Mouse (Mus musculus) kidney, embryonic 15.5 days (tissue): ENCODE results near the gene Rps17. TPM values are rescaled to one million over a fixed set of nuclear protein-coding genes. Genes with fewer than 3 reads are reported as not detected.

Experiments used
- ATAC-seq: fragments of 200-750 bp; cut with Nextera tagmentation; replicated peaks from 2 replicates; pipeline ENCODE4 v1.8.0; 2017; ENCODE audit warnings: moderate TSS enrichment; ENCODE audit not compliant: low FRiP score
- H3K27ac ChIP-seq: fragments of 300-500 bp; sonication (generic); 2 replicates; pipeline ENCODE4 v1.5.1; 2015; ENCODE audit warnings: mild to moderate bottlenecking, inconsistent platforms
- H3K27me3 ChIP-seq: fragments of 300-500 bp; sonication (generic); 2 replicates; pipeline ENCODE4 v1.6.1; 2015; ENCODE audit warnings: inconsistent platforms
- H3K36me3 ChIP-seq: fragments of 300-500 bp; sonication (generic); 2 replicates; pipeline ENCODE4 v1.6.1; 2015; ENCODE audit warnings: inconsistent platforms
- H3K4me1 ChIP-seq: fragments of 300-500 bp; sonication (generic); 2 replicates; pipeline ENCODE4 v1.6.1; 2015; ENCODE audit warnings: inconsistent platforms
- H3K4me2 ChIP-seq: fragments of 300-500 bp; sonication (generic); 2 replicates; pipeline ENCODE4 v1.6.1; 2015; ENCODE audit warnings: moderate library complexity, mild to moderate bottlenecking, inconsistent platforms
- H3K4me3 ChIP-seq: fragments of 300-500 bp; sonication (generic); replicated peaks from 2 replicates; pipeline ENCODE4 v1.5.1; 2015; ENCODE audit warnings: mild to moderate bottlenecking, inconsistent platforms
- H3K9ac ChIP-seq: fragments of 300-500 bp; sonication (generic); 2 replicates; pipeline ENCODE4 v1.6.1; 2015; ENCODE audit warnings: mild to moderate bottlenecking, inconsistent platforms
- H3K9me3 ChIP-seq: fragments of 300-500 bp; sonication (generic); replicated peaks from 2 replicates; pipeline ENCODE4 v1.6.1; 2016; ENCODE audit warnings: inconsistent platforms
- WGBS: fragments of 180-500 bp; shearing (Covaris S2); methylation state at CpG from one replicate; pipeline ENCODE4 v1.1.7; 2015; ENCODE audit warnings: mixed read lengths; 5-methylcytosine and 5-hydroxymethylcytosine counted together
- polyA plus RNA-seq: library from polyadenylated mRNA; unstranded; fragments of >200 nt; fragmentation: Nextera tagmentation; extraction: Ambion mirVana; gene quantifications from 2 replicates; pipeline ENCODE4 v1.2.1, GENCODE M21; 2015

Gene Rps17
- polyA plus RNA-seq, result 1,359 and 1,501 TPM in 2 replicates

- under 1% methylated on average over 85 of the region's 85 CpGs for WGBS
Measured at GRCm38 (mm10) chr7:81344544-81345446, at the start of gene Rps17. Rps17 (minus strand) TSS chr7:81345254.

DNA sequence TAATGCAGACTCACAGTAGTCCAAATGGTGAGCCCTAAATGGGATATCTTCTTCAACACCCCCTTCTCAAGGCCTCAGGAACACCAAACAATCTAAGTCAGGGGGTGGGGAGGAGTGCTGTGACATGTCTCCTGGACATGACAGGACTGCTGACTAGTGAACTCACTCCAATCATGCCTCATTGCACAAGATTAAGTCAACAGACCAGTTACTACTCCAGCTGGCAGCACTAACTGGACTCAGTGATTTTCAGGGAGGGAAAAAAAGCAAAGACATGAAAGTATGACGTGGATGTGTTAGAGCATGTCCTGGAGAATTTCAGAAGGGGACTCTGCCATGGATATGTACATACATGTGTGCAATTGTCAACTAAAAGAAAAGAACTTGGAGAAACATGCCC is 34.3 kb upstream of the Rps17 start:
- Histone ChIP-seq H3K9ac (no peak overlapping the region), H3K27ac (no peak overlapping the region), H3K4me1 (no peaks in the 10 kb centered on the region), H3K36me3 (no peaks in the 10 kb centered on the region), H3K27me3 (no peaks in the 10 kb centered on the region), H3K9me3 (no peaks in the 10 kb centered on the region), H3K4me3 (no peak overlapping the region), H3K4me2 (no peak overlapping the region)
- 0 out of 2 replicates have a peak, but pooled peaks have one; percentile 43 for ATAC-seq
- 57% methylated on average over 1 of the region's 1 CpGs for WGBS

More at GRCm38 (mm10) chr7:81344544-81345446, at the start of gene Rps17:
- H3K27ac ChIP-seq, result peak within 1 kb of the TSS; percentile 85
- peak within 1 kb of the TSS; percentile 98 for H3K4me3 ChIP-seq
- peak within 1 kb of the TSS; percentile 89 for H3K4me2 ChIP-seq
- peak; percentile 88 for ATAC-seq
- H3K27me3 ChIP-seq, result no peaks in the 10 kb centered on the region; the same call in 1 of the 2 replicates
- H3K9ac ChIP-seq, result peak within 1 kb of the TSS; percentile 98
- no peaks in the 10 kb centered on the region for H3K9me3 ChIP-seq
- H3K36me3 ChIP-seq, result peaks cover 42% of the 10 kb centered on the region
- peaks cover 28% of the 10 kb centered on the region for H3K4me1 ChIP-seq

DNA sequence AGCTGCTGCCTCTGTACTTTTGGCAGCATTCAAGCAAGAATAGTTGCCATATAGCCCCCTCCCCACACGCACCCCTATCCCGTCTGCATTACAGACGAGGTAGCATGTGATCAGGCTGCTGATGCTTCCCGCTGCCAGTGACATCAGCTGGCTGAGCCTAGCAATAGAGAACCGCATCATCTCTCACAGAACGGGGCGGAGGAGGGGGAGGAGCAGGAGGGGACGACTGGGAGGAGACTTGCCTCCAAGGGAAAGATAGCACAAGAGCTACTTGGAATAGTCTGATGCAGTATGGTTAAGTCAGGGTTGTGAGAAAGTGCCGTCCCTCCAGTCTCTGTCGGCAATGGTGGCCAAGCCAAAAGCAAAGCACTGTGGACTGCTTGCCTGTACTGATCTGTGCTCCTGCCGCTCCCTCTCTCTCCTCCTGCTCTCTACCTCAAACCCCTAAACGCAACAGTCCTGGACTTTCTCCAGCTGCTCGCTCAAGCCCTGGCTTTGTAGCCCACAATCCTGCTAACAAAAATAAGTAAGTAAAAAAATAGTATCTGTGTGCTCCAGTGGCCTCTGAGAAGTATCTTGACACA is 27.4 kb upstream of the Rps17 start:
- peak; percentile 52; the same call in 1 of the 2 replicates for ATAC-seq
- Histone ChIP-seq H3K27ac (no peak overlapping the region), H3K9ac (no peak overlapping the region), H3K4me1 (no peaks in the 10 kb centered on the region), H3K4me3 (no peak overlapping the region), H3K27me3 (peaks cover 12% of the 10 kb centered on the region), H3K9me3 (no peaks in the 10 kb centered on the region), H3K4me2 (peak overlapping the region; percentile 41), H3K36me3 (no peaks in the 10 kb centered on the region)
- WGBS, result 7% methylated on average over 13 of the region's 13 CpGs

DNA sequence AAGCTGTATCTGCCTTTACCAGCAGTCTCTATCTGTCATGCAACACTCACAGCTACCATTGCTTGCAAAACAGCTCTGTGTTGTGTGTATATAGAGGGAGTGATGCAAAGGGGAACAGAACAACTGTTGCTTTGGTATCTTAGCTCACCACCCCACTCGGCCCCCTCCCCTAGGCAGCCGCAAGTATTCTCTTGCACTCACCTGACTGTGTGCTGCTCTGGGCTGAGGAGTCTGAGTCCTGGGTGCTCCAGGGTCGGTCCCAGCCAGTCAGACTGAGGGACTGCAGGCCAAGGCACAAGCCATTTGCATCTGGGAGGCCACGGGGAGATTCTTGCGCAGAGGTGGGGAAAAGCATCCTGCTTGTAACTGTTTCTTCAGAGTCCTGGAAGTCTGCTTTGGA is 26.8 kb upstream of the Rps17 start:
- WGBS, result 20% methylated on average over 5 of the region's 5 CpGs

GRCm38 (mm10) chr7:81369724-81370123 is 24.7 kb upstream of the Rps17 start:
- Histone ChIP-seq H3K27ac (no peak overlapping the region), H3K36me3 (no peaks in the 10 kb centered on the region), H3K9ac (no peak overlapping the region), H3K9me3 (no peaks in the 10 kb centered on the region), H3K4me1 (no peaks in the 10 kb centered on the region), H3K4me2 (no peak overlapping the region), H3K4me3 (no peak overlapping the region), H3K27me3 (peaks cover 16% of the 10 kb centered on the region)
- no peak for ATAC-seq
- WGBS, result 67% methylated on average over 3 of the region's 3 CpGs

More for the DNA sequence above, 26.8 kb upstream of the Rps17 start:
- no peak overlapping the region for H3K27ac ChIP-seq
- peaks cover 16% of the 10 kb centered on the region for H3K27me3 ChIP-seq
- no peak overlapping the region for H3K4me2 ChIP-seq
- no peaks in the 10 kb centered on the region for H3K36me3 ChIP-seq
- no peak overlapping the region for H3K9ac ChIP-seq
- H3K4me3 ChIP-seq, result no peak overlapping the region
- H3K9me3 ChIP-seq, result no peaks in the 10 kb centered on the region
- no peaks in the 10 kb centered on the region for H3K4me1 ChIP-seq
- ATAC-seq, result no peak

- no peaks in the 10 kb centered on the region for H3K4me1 ChIP-seq
- WGBS, result 61% methylated on average over 3 of the region's 3 CpGs
- no peaks in the 10 kb centered on the region for H3K36me3 ChIP-seq
- no peak for ATAC-seq
- H3K4me3 ChIP-seq, result no peak overlapping the region
- H3K4me2 ChIP-seq, result no peak overlapping the region
- H3K27ac ChIP-seq, result no peak overlapping the region
- H3K9me3 ChIP-seq, result no peaks in the 10 kb centered on the region
- H3K9ac ChIP-seq, result no peak overlapping the region
- peaks cover 13% of the 10 kb centered on the region for H3K27me3 ChIP-seq
Measured at GRCm38 (mm10) chr7:81367946-81368345, 22.9 kb upstream of the Rps17 start.

- Histone ChIP-seq H3K9ac (no peak overlapping the region), H3K27me3 (peaks cover 3% of the 10 kb centered on the region; the same call in 1 of the 2 replicates), H3K27ac (no peak overlapping the region), H3K4me2 (no peak overlapping the region), H3K36me3 (no peaks in the 10 kb centered on the region), H3K4me3 (no peak overlapping the region), H3K4me1 (no peaks in the 10 kb centered on the region), H3K9me3 (no peaks in the 10 kb centered on the region)
- WGBS, result 70% methylated on average over 7 of the region's 7 CpGs
- no peak for ATAC-seq
Measured at GRCm38 (mm10) chr7:81356975-81357374, 11.9 kb upstream of the Rps17 start.

GRCm38 (mm10) chr7:81356360-81356759 is 11.3 kb upstream of the Rps17 start:
- H3K4me3 ChIP-seq, result no peak overlapping the region
- no peaks in the 10 kb centered on the region for H3K9me3 ChIP-seq
- H3K9ac ChIP-seq, result no peak overlapping the region
- no peak overlapping the region for H3K27ac ChIP-seq
- no peak for ATAC-seq
- peaks cover 3% of the 10 kb centered on the region; the same call in 1 of the 2 replicates for H3K27me3 ChIP-seq
- 100% methylated on average over 1 of the region's 1 CpGs for WGBS
- H3K4me1 ChIP-seq, result no peaks in the 10 kb centered on the region
- H3K4me2 ChIP-seq, result no peak overlapping the region
- H3K36me3 ChIP-seq, result no peaks in the 10 kb centered on the region

DNA sequence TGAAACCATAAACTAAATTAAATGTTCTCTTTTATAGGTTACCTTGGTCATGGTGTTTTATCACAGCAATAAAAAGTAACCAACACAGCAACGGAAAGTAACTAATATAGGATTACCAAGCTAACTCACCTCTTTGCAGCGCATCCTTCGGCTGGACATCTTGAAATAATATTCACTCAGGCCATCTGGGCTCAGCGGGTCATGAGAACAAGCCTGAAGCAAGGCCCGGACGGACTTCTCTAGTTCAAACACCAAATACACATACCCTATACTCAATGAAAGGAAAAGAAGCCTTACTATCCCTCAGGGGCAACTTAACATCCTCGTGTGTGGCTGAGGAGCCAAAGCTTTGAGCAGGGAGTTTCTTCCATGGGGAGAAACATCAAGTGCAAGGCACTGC is 10.7 kb upstream of the Rps17 start:
- WGBS, result 63% methylated on average over 7 of the region's 7 CpGs

DNA sequence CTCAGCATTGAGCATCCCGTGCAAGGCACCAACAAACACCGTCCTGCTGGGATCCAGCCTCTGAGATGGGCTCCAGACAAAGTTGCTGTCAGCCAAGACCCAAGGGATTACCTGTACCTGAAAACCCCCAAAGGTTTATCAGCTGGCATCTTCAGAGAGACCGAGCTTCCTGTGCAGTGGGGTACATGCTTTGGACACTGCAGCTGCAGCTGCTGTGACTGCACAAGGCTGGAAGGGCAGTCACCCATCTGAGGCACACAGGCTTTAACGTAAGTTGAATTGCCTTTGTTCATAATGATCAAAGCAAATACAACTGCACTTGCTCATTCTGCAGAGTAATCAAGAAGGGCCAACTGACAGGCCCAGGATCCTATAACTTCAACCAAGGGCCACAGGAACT is 6.8 kb upstream of the Rps17 start:
- Histone ChIP-seq H3K4me2 (no peak overlapping the region), H3K9ac (no peak overlapping the region), H3K36me3 (no peaks in the 10 kb centered on the region), H3K4me1 (no peaks in the 10 kb centered on the region), H3K27me3 (no peaks in the 10 kb centered on the region; the same call in 1 of the 2 replicates), H3K4me3 (no peak overlapping the region), H3K27ac (no peak overlapping the region), H3K9me3 (no peaks in the 10 kb centered on the region)
- ATAC-seq, result no peak
- WGBS, result 76% methylated on average over 4 of the region's 4 CpGs

More for the DNA sequence above, 10.7 kb upstream of the Rps17 start:
- H3K4me2 ChIP-seq, result no peak overlapping the region
- H3K27me3 ChIP-seq, result peaks cover 3% of the 10 kb centered on the region; the same call in 1 of the 2 replicates
- no peak overlapping the region for H3K27ac ChIP-seq
- H3K4me3 ChIP-seq, result no peak overlapping the region
- no peak for ATAC-seq
- no peaks in the 10 kb centered on the region for H3K36me3 ChIP-seq
- no peak overlapping the region for H3K9ac ChIP-seq
- no peaks in the 10 kb centered on the region for H3K9me3 ChIP-seq
- H3K4me1 ChIP-seq, result no peaks in the 10 kb centered on the region

DNA sequence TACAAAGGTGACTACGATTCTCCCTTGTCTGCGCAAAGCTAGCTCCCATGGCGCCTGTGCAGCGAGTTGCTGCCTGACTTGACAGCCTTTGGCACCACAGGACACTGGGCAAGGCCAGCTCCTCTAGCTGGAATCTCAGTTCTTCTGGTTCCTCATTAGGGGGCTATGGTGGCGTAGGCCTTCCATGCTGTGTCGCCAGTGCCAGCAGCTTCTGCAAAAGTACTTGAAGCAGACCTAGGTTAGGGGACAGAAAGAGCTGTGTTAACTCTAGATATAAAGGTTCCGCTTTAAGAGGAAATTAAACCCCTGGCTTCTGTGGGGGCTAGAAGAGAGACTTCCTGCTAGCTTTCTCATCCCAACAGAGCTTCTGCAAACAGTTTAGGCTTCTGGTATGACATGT is 3.2 kb upstream of the Rps17 start:
- H3K9me3 ChIP-seq, result no peaks in the 10 kb centered on the region
- no peak overlapping the region for H3K4me3 ChIP-seq
- H3K27me3 ChIP-seq, result no peaks in the 10 kb centered on the region; the same call in 1 of the 2 replicates
- H3K9ac ChIP-seq, result no peak overlapping the region
- H3K36me3 ChIP-seq, result peaks cover 8% of the 10 kb centered on the region
- no peak overlapping the region for H3K4me2 ChIP-seq
- peaks cover 12% of the 10 kb centered on the region for H3K4me1 ChIP-seq
- H3K27ac ChIP-seq, result no peak overlapping the region
- ATAC-seq, result no peak
- WGBS, result 81% methylated on average over 7 of the region's 7 CpGs
